Mouse (Mus musculus) testis, postnatal 14 days (tissue): Measurements from ENCODE around the gene Ugt1a10.

ENCODE experiments used
- DNase-seq: peaks from one replicate; pipeline ENCODE4 v3.0.0; 2021; ENCODE audit warnings: low spot score

Ugt1a10 gene

GRCm38 (mm10) chr1:88231803-88232499, 176.8 kb downstream of the Ugt1a10 start:
- no peak for DNase-seq

DNA sequence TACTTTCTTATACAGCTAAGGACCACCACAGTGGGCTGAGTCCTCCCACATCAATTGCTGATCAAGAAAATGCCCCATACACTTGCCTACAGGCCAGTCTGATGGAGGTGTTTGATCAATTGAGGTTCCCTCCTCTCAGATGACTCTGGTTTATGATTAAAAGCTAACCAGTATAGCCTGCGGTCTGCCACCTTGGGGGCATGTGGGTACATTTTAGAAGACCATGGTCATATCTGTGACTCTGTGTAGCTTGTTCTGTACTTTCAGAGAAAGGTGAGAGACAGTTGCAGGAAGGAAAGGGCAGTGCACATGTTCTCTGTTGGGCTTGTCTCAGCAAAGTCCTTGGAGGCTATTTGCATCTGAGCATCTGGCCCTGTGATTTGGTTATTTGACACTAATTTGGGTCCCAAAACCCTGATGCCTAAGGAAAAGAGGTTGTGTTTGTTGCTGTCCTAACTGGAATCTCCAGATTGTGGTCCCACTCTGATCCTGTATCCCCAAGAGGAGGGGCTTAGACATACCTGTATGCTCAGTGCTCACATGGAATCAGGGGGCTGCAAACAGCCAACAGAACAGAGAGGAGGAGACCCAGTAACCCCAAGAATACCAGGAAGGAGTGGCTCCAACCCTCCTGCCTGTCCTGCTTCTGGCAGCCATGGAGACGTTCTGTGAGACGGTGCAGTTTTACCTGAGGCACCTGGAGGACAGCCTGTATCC, 177.6 kb downstream of the Ugt1a10 start:
- no peak for DNase-seq

- no peak for DNase-seq
Observed at GRCm38 (mm10) chr1:88233421-88234247, 178.4 kb downstream of the Ugt1a10 start.

DNA sequence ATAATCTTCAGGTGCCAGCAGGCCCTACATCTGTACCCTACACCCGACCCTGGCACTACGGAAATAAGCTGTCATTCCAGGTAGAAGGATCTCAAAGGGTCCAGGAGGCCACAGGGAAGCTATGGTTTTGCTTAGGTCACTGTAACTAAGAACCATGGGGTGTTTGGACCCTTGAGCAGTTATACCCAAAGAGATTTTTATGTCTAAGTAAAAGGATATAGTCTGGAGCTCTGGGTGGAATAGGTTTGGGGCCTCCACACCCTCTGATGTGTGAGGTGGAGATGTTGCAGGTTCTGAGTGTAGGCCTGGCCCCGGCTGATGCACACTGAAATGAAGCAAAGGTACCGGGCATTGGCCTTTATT, 179.0 kb downstream of the Ugt1a10 start:
- no peak for DNase-seq

GRCm38 (mm10) chr1:88234646-88235045, 179.5 kb downstream of the Ugt1a10 start:
- DNase-seq: no peak

DNA sequence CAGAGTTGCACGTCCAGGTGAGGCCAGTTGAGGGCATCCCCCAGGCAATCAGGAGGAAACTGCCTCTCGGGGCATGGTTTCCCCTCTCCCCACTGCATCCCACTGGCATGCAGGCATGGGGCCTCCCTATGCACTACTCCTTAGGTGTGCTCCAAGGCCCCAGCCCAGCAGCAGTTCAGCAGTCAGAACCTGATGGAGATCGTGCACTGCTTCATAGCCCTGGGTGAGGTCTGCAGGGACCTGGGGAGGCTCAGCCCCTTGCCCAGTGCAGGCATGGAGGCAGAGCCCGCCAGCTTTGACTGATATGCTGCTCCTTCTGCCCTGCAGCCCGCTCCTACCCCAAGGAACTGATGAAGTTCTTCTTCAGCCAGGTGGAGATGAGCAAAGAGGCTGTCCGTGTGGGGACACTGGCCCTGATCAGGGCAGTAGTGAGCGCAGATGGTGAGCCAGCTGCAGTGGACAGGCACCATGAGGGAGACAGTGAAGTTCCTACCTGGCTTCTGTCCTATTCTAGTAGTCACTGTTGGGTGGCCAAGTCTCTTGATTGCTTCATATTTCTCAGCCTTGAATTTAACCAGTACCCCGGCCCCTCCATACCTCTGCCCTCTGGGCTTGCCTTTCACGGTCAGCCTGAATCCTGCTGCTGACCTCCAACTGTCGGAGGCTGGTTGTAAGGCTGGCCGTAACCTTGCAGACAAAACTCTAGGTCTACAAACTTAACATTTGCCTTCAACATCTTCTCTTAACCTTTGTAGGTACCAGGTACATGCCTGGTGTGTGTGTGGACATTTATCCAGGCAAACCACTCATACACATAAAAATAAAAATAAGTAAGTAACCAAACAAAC, 180.1 kb downstream of the Ugt1a10 start:
- DNase-seq: no peak

DNA sequence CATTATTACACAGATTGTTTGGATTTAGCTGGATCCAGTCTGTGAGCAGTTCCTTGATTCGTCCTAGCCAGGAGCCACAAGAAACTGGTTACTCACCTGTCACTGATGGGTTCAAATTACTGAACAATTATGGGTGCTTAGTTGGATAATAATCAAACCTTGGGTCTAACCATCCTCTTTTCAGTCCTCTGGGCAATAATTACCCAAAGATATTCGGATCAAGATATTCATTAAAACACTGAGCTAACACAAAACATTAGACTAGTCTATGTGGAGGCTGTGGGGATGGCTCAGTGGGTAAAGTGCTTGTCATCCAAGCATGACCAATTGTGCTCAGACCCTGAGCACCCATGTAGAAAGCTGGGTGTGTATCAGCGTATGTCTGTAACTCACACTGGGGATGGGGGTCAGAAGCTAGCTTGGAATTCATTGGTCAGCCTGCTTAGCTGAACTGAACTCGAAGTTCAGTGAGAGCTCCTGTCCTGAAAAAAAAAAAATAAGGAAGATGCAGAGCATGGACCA, 180.8 kb downstream of the Ugt1a10 start:
- DNase-seq: no peak

DNA sequence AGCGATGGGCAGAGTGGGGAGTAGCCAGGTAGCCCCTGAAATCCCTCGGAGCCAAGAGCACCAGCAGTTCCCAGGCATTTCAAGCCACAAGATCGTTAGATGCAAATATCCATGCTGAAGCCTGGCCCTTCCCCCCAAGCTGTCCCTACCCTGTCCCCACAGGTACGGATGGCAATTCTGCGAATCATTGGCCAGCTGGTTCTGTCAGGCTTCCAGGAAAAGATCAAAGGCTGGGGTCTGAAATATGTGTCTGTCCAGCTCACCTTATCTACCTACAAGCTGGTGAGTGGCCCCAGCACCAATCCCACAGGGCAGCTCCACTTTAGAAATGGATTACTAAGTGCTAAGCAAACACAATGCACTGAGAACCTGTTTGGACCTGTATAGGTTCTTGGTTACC, 182.1 kb downstream of the Ugt1a10 start:
- DNase-seq: no peak

GRCm38 (mm10) chr1:88238771-88239170, 183.6 kb downstream of the Ugt1a10 start:
- DNase-seq: no peak

DNA sequence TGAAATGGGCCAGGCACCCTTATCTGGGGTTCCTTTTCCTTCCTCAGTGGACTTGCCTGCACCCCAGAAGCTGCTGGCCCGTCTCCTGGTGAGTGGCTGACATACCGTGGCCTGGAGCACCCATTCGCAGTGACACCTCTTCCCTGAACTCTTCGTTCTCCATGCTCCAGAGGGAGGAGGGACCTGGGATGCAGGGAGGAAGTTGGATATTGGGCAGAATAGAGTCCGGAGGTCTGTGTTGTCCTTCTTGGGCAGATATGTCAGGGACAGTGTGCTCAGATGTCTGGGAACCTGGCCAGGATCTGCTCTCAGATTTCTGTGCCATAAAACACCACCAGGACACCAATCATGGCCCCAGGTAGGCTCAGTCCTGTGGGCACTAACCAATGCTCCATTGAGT, 184.9 kb downstream of the Ugt1a10 start:
- DNase-seq: no peak

DNA sequence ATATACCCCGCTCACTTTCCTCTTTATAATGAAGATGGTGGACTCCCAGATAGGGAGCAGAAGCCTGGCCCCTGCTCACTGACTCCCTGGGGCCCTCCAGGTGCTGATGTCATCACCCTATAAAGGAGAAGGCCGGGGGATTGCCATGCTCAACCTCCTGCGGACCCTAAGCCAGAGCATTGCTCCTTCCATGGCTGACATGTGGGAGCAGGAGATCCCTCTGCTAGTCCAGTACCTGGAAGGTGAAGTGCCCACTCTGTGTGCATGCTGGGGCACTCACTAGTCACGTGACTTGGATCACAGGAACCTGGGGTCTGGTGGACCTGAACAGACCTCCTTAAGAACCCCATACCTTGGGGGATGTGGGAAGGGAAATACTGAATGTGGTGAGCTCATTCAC, 185.4 kb downstream of the Ugt1a10 start:
- DNase-seq: no peak

GRCm38 (mm10) chr1:88243861-88244260, 188.7 kb downstream of the Ugt1a10 start:
- no peak for DNase-seq

DNA sequence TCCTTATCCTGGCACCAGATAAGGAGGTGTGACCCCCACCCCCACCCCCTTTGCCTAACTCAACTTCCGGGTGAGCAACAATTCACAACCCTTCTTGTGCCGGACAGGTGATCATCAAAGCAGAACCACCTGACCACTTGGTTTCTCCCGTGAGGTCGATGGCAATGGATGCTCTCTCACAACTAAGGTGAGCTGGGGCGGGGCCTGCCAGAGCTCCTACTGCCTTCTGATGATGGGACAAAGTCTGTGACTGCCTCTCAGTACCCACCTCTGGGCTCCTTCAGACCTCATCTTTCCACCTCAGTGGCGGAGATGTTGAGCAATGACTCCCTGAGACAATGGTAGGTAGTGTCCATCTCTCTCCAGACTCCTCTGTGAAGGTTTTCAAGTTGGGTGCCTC, 190.7 kb downstream of the Ugt1a10 start:
- no peak for DNase-seq

DNA sequence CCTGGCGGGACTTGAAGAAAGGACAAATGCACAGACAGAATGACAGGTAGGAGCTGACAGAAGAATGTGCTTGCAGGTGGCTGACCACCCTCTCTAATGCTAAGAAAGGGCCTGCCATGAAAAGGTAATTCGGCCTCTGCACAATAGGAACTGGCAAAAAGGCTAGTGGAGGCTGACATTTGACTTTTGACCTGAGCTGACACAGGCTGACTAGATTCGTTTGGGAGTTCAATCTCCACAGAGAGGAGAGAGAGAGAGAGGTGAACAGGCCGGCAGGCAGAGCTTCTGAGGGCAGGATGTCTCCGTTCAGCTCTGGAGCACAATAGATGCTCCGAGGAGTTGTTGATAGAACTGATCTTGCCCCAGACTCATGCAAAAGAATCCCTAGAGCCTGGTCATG, 191.2 kb downstream of the Ugt1a10 start:
- DNase-seq: no peak

- DNase-seq: no peak
Observed at GRCm38 (mm10) chr1:88247660-88248059, 192.5 kb downstream of the Ugt1a10 start.

- no peak for DNase-seq
Observed at GRCm38 (mm10) chr1:88248658-88249057, 193.5 kb downstream of the Ugt1a10 start.

DNA sequence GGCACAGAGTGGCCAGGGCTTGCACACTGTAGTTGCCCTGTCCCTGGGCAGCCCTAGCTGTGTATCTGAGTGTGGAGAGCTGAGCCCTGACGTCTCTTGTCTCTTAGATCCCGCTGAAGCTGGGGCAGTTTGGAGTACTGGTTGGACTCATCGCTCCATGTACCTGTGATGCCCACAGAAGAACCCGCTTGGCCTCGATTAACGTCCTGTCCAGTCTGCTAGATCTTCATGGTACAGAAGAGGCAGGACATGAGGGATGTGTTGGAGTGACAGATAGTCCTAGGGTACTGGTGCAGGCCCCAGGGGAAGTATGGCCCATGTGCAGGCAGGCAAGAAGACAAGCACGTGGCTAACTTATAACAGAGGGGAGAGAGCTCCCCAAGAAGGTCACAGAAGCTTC, 194.4 kb downstream of the Ugt1a10 start:
- DNase-seq: no peak

DNA sequence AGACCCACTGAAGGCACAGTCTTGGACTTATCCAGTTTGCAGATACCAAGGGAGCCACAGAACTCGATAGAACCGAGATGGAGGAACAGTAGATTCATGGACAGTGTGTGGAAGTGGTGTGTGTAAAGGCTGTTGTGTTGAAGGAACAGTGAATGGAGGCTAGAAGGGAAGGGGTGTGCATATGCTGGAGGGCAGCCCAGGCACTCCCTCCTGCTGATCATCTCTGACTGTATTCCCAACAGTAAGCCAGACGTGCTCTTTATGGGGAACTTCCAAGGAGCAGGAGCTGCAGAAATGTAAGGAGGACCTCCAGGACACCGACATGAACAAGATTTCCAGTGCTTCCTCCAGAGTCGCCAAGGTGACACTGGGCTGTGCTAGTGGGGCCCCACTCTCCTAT, 194.8 kb downstream of the Ugt1a10 start:
- DNase-seq: no peak

DNA sequence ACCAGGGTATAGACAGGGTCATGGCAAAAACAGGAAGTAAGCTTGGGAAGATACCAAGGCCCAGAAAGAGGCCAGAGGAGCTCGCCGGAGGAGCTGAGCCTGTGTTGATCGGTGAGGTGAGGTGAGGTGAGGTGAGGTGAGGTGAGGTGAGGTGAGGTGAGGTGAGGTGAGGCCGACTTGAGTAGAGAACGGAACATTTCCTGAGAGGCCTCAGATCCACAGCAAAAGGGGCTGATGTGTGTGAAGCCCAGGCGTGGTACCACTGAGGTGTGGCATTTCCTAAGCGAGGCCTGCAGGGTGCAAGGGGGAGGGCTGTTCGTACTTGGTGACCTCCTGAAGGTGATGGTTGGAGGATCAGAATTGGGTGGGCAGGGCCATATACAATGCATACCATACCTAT, 197.9 kb downstream of the Ugt1a10 start:
- no peak for DNase-seq

DNA sequence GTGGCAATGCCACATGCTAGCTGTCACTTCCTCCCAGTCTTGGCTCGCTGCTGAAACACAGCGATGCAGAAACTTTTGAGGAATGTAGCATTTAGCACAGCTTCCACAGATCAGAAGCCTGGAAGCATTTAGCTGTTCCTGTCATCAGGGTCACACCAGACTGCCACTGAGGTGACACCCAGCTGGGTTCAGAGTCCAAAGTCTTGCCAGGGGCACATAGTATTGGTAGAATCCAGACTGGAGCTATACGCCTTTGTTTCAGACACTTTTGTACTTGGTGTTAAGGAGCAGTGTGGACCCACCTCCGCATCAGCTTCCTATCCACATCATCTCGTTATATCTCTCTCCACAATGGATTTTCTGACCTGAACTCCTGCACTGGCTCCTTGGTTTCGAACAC, 198.4 kb downstream of the Ugt1a10 start:
- DNase-seq: no peak

GRCm38 (mm10) chr1:88254793-88255465, 199.7 kb downstream of the Ugt1a10 start:
- no peak for DNase-seq
